Mouse (Mus musculus) thymus, adult 2 months (tissue): ENCODE measurements at regions not wholly inside any gene's neighbourhood (a gene's known extent, or its start where the extent isn't known, plus 50 kb on each side); places are given as distances from the start of the nearest gene placed in this dataset.

ENCODE experiments used
- CTCF ChIP-seq: fragments of 200-500 bp; IDR thresholded peaks from 2 replicates; pipeline ENCODE4 v1.5.1; 2012; ENCODE audit warnings: mild to moderate bottlenecking, control low read depth, low read length, moderate library complexity, borderline replicate concordance; ENCODE audit not compliant: control insufficient read depth, poor library complexity, insufficient read depth; ENCODE audit errors: extremely low read depth
- POLR2A ChIP-seq: fragments of 200-500 bp; IDR thresholded peaks from 2 replicates; pipeline ENCODE4 v1.6.1; 2012; ENCODE audit warnings: mild to moderate bottlenecking, low read length, control low read depth, moderate library complexity; ENCODE audit not compliant: control insufficient read depth, poor library complexity, insufficient read depth; ENCODE audit errors: extremely low read depth

DNA sequence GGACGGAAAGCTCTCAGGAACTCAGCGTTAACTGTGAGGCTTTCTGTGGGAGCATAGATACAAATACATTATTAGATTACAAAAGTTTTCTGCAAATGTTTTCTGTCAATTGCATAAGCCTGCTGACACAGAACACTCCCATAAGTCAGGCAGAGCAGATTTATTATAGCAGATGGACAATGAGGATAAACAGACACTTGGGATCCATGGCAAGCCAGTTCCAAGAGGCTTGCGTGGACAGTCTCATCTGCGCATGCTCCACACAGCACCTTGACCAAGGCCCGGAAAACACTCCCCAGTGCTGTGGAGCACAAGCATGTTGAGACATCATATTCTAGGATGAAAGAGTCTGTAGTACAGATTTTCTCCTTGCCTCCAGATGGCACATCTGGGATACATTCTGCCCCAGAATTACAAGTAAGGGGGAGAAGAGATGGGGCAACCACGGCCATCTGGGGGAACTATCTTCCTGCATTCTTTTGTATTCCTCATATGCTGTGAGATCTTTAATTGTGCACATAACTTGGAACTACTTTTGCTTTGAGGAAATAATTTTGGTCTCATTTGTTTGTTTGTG is 62.7 kb upstream of the Kiz start:
- TF ChIP-seq POLR2A = no peak
- no peak for TF ChIP-seq CTCF
